Mouse (Mus musculus) lung, postnatal 0 days (tissue): ENCODE data around the gene Setd5. TPM values are rescaled to one million over a fixed set of nuclear protein-coding genes. Genes with fewer than 3 reads are reported as not detected.
A peak's percentile ranks its signal among the peaks of the same experiment; 100 is the strongest.

Experiments
- ATAC-seq: fragments of 200-750 bp; cut with Nextera tagmentation; 2 replicates; pipeline ENCODE4 v1.8.0; 2017; ENCODE audit warnings: moderate library complexity
- DNase-seq: peaks from one replicate; pipeline ENCODE4 v3.0.0-alpha.2; 2016; ENCODE audit warnings: low spot score
- H3K27ac ChIP-seq: fragments of 300-500 bp; sonication (generic); 2 replicates; pipeline ENCODE4 v1.5.1; 2014; ENCODE audit warnings: antibody characterized with exemption, mild to moderate bottlenecking, low read length, mixed read lengths
- H3K27me3 ChIP-seq: fragments of 300-500 bp; sonication (generic); replicated peaks from 2 replicates; pipeline ENCODE4 v1.6.1; 2014; ENCODE audit warnings: low read length, mixed read lengths; ENCODE audit not compliant: insufficient read depth
- H3K36me3 ChIP-seq: fragments of 300-500 bp; sonication (generic); 2 replicates; pipeline ENCODE4 v1.6.1; 2014; ENCODE audit warnings: low read length, mixed read lengths; ENCODE audit not compliant: insufficient read depth
- H3K4me1 ChIP-seq: fragments of 300-500 bp; sonication (generic); 2 replicates; pipeline ENCODE4 v1.6.1; 2014; ENCODE audit warnings: antibody characterized with exemption, low read depth, low read length, mixed read lengths; ENCODE audit not compliant: insufficient read depth
- H3K4me2 ChIP-seq: fragments of 300-500 bp; sonication (generic); replicated peaks from 2 replicates; pipeline ENCODE4 v1.6.1; 2014; ENCODE audit warnings: low read depth, mild to moderate bottlenecking, low read length, moderate library complexity, mixed read lengths
- H3K4me3 ChIP-seq: fragments of 300-500 bp; sonication (generic); 2 replicates; pipeline ENCODE4 v1.5.1; 2014; ENCODE audit warnings: low read depth, low read length
- H3K9ac ChIP-seq: fragments of 300-500 bp; sonication (generic); replicated peaks from 2 replicates; pipeline ENCODE4 v1.6.1; 2014; ENCODE audit warnings: low read depth, mild to moderate bottlenecking
- H3K9me3 ChIP-seq: fragments of 300-500 bp; sonication (generic); 2 replicates; pipeline ENCODE4 v1.6.1; 2016; ENCODE audit warnings: low read length, mixed read lengths
- CTCF ChIP-seq: IDR thresholded peaks from 2 replicates; pipeline ENCODE4 v1.5.1; 2016; ENCODE audit warnings: antibody characterized with exemption, mild to moderate bottlenecking
- EP300 ChIP-seq: IDR thresholded peaks from 2 replicates; pipeline ENCODE4 v1.6.1; 2016; ENCODE audit warnings: antibody characterized with exemption, mild to moderate bottlenecking, control low read depth
- WGBS: fragments of 180-500 bp; shearing (Covaris S2); extraction: QIAGEN DNeasy Blood & Tissue Kit; methylation state at CpG from one replicate; pipeline ENCODE4 v1.1.7; 2014; 5-methylcytosine and 5-hydroxymethylcytosine counted together
- polyA plus RNA-seq: library from polyadenylated mRNA; unstranded; fragments of >200 nt; fragmentation: Nextera tagmentation; extraction: Ambion mirVana; gene quantifications from 2 replicates; pipeline ENCODE4 v1.2.1, GENCODE M21; 2015

The Setd5 gene
- polyA plus RNA-seq, 1 experiment from 2014 or later = 44.2 TPM

DNA sequence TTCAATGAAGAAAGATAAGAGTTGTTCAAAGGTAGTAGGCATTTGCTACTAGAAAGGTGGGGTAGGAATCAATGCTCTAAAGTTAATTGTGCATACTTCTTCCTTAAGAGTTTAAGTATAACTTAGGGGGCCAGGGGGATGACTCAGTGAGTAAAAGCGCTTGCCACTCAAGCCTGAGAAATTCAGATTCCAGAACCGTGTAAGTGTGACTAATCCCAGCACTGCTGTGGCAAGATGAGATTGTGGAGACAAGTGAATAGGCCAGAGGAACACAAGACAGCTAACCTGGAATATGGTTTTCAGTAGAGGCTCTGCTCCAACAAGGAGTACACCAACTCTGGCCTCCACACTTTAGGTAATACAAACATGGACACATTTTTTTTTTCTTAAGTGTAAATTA lies 56.2 kb downstream of the Setd5 start:
- H3K4me3 ChIP-seq = no peak overlapping the region
- no peak overlapping the region for H3K4me2 ChIP-seq
- no peaks in the 10 kb centered on the region for H3K27me3 ChIP-seq
- 82% methylated on average over 2 of the region's 2 CpGs for WGBS
- 0 out of 2 replicates have a peak, but pooled peaks have one; percentile 33 for ATAC-seq
- TF ChIP-seq CTCF (no peak), EP300 (no peak)
- H3K9me3 ChIP-seq = no peaks in the 10 kb centered on the region
- H3K36me3 ChIP-seq = peaks cover 34% of the 10 kb centered on the region
- no peak overlapping the region for H3K27ac ChIP-seq
- H3K9ac ChIP-seq = no peak overlapping the region
- H3K4me1 ChIP-seq = no peaks in the 10 kb centered on the region
- no peak for DNase-seq

DNA sequence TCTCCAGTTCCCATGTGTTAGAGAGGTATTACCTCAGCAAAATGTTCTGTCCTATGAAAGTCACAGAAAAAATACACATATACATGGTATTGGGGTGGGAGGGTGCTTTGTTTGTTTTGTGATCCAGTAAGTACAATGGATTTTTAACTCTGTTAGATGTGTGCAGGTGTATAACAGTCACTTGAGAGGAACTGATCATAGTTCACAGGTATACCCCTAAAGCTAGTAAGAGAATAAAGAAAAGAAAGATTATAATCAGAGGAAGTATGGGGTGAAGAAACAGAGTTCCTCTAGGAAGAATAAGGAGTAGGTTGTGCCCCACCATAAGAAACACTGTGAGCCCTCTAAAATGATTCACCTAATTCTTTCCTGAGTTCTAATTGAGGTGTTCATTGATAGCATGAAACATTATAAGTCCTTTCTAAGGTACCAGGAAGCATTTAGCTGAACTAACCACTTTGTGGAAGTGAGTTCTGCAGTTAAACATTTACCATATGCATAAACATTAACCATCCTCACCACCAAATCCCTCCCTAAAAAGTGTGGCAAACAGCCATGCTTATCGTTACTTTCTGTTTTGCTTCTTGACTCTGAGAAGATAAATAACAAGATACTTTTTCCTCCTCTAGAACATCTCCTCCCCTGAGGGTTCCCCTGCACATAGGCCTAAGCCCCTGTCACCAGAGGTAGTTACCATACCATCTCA lies 64.4 kb downstream of the Setd5 start:
- no peak for TF ChIP-seq EP300
- no peak for TF ChIP-seq CTCF
- Histone ChIP-seq H3K9ac (no peak overlapping the region), H3K36me3 (peaks cover 56% of the 10 kb centered on the region), H3K9me3 (no peaks in the 10 kb centered on the region), H3K4me2 (no peak overlapping the region), H3K27ac (no peak overlapping the region), H3K4me3 (no peak overlapping the region), H3K4me1 (no peaks in the 10 kb centered on the region), H3K27me3 (no peaks in the 10 kb centered on the region)
- no peak for ATAC-seq
- DNase-seq = no peak
- 44% methylated on average over 1 of the region's 1 CpGs for WGBS

GRCm38 (mm10) chr6:113144764-113145163 lies 67.6 kb downstream of the Setd5 start:
- DNase-seq (peak; percentile 8), ATAC-seq (no peak)
- H3K4me1 ChIP-seq = no peaks in the 10 kb centered on the region
- no peak overlapping the region for H3K27ac ChIP-seq
- no peak for TF ChIP-seq EP300
- TF ChIP-seq CTCF = no peak
- H3K9me3 ChIP-seq = no peaks in the 10 kb centered on the region
- H3K9ac ChIP-seq = no peak overlapping the region
- WGBS = 73% methylated on average over 1 of the region's 1 CpGs
- H3K36me3 ChIP-seq = peaks cover 67% of the 10 kb centered on the region; the same call in 1 of the 2 replicates
- no peak overlapping the region for H3K4me2 ChIP-seq
- no peaks in the 10 kb centered on the region for H3K27me3 ChIP-seq
- H3K4me3 ChIP-seq = no peak overlapping the region

DNA sequence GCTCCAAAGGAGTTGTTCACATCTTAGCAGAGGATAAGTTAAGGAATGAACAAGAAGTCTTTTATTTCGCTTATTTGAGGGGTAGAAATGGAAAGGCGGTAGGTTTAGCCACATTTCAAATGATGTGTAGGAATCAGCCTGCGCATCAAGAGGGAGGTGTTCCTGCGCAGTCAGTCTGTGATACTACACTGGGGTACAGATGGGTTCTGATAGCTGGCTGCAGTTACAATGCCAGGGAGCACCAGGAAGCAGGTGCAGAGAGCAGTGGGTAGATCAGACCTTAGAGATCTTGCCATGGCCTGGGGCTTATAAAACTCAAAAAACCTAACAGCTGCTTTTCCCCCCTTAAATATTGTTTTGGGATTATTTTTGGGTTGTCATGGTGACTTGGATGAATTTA lies 68.1 kb downstream of the Setd5 start:
- no peak overlapping the region for H3K9ac ChIP-seq
- DNase-seq (no peak), ATAC-seq (no peak)
- no peak overlapping the region for H3K4me2 ChIP-seq
- H3K4me3 ChIP-seq = no peak overlapping the region
- no peaks in the 10 kb centered on the region for H3K27me3 ChIP-seq
- no peaks in the 10 kb centered on the region for H3K4me1 ChIP-seq
- peaks cover 71% of the 10 kb centered on the region; the same call in 1 of the 2 replicates for H3K36me3 ChIP-seq
- WGBS = 97% methylated on average over 4 of the region's 4 CpGs
- TF ChIP-seq CTCF (no peak), EP300 (no peak)
- H3K27ac ChIP-seq = no peak overlapping the region
- no peaks in the 10 kb centered on the region for H3K9me3 ChIP-seq

DNA sequence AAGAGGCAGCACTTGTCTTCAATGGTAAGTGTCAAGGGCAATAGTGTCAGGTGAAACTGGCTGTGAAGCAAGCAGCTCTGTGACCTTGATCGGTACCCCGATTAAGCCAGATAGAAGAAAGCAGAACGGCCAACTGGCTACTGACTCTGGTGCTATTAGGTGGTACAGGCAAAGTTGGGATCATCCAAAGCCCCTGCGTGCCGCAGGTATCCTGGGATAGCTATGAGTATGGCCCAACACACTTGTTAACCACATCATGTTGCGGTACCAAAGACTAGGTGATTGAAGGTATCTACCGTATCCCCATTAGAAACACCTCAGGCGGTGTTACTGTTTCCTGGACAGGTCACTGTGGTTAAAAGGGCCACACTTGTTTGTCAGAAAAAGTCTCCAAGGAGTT lies 76.9 kb downstream of the Setd5 start:
- WGBS = 97% methylated on average over 8 of the region's 8 CpGs
- Histone ChIP-seq H3K9ac (no peak overlapping the region), H3K27me3 (no peaks in the 10 kb centered on the region), H3K4me2 (no peak overlapping the region), H3K36me3 (peaks cover 32% of the 10 kb centered on the region; the same call in 1 of the 2 replicates), H3K4me3 (no peak overlapping the region), H3K4me1 (no peaks in the 10 kb centered on the region), H3K9me3 (no peaks in the 10 kb centered on the region), H3K27ac (no peak overlapping the region)
- DNase-seq = no peak
- ATAC-seq = no peak
- no peak for TF ChIP-seq CTCF
- TF ChIP-seq EP300 = no peak

GRCm38 (mm10) chr6:113154886-113155285 lies 77.7 kb downstream of the Setd5 start:
- no peak overlapping the region for H3K9ac ChIP-seq
- no peak overlapping the region for H3K27ac ChIP-seq
- DNase-seq = no peak
- H3K9me3 ChIP-seq = no peaks in the 10 kb centered on the region
- no peaks in the 10 kb centered on the region for H3K4me1 ChIP-seq
- no peak overlapping the region for H3K4me2 ChIP-seq
- H3K36me3 ChIP-seq = peaks cover 25% of the 10 kb centered on the region; the same call in 1 of the 2 replicates
- TF ChIP-seq CTCF (no peak), EP300 (no peak)
- H3K4me3 ChIP-seq = no peak overlapping the region
- 78% methylated on average over 6 of the region's 6 CpGs for WGBS
- no peaks in the 10 kb centered on the region for H3K27me3 ChIP-seq
- ATAC-seq = no peak
